Mouse (Mus musculus) lung, embryonic 16.5 days (tissue): Measurements from ENCODE around the gene Slc1a6. TPM values are rescaled to one million over a fixed set of nuclear protein-coding genes. Genes with fewer than 3 reads are reported as not detected.

Experiments
- ATAC-seq: fragments of 200-750 bp; cut with Nextera tagmentation; 2 replicates; pipeline ENCODE4 v1.8.0; 2017; ENCODE audit warnings: low read depth, mild to moderate bottlenecking, moderate library complexity
- H3K27ac ChIP-seq: fragments of 300-500 bp; sonication (generic); 2 replicates; pipeline ENCODE4 v1.5.1; 2014; ENCODE audit warnings: mild to moderate bottlenecking, control low read depth, low read length
- H3K27me3 ChIP-seq: fragments of 300-500 bp; sonication (generic); 2 replicates; pipeline ENCODE4 v1.6.1; 2014; ENCODE audit warnings: low read depth, low read length, mixed read lengths; ENCODE audit not compliant: control insufficient read depth, insufficient read depth
- H3K36me3 ChIP-seq: fragments of 300-500 bp; sonication (generic); 2 replicates; pipeline ENCODE4 v1.6.1; 2014; ENCODE audit warnings: low read length; ENCODE audit not compliant: control insufficient read depth, insufficient read depth
- H3K4me1 ChIP-seq: fragments of 300-500 bp; sonication (generic); replicated peaks from 2 replicates; pipeline ENCODE4 v1.6.1; 2014; ENCODE audit warnings: low read length, mixed read lengths; ENCODE audit not compliant: control insufficient read depth, insufficient read depth
- H3K4me2 ChIP-seq: fragments of 300-500 bp; sonication (generic); 2 replicates; pipeline ENCODE4 v1.6.1; 2014; ENCODE audit warnings: low read depth, low read length, control low read depth
- H3K4me3 ChIP-seq: fragments of 300-500 bp; sonication (generic); 2 replicates; pipeline ENCODE4 v1.5.1; 2014; ENCODE audit warnings: mild to moderate bottlenecking, low read length, control low read depth
- H3K9ac ChIP-seq: fragments of 300-500 bp; sonication (generic); 2 replicates; pipeline ENCODE4 v1.6.1; 2014; ENCODE audit warnings: low read length, control low read depth
- H3K9me3 ChIP-seq: fragments of 300-500 bp; sonication (generic); 2 replicates; pipeline ENCODE4 v1.6.1; 2016; ENCODE audit warnings: low read length; ENCODE audit not compliant: control insufficient read depth
- WGBS: fragments of 180-500 bp; shearing (Covaris S2); extraction: QIAGEN DNeasy Blood & Tissue Kit; methylation state at CpG from one replicate; pipeline ENCODE4 v1.1.7; 2014; 5-methylcytosine and 5-hydroxymethylcytosine counted together
- polyA plus RNA-seq: library from polyadenylated mRNA; unstranded; fragments of >200 nt; fragmentation: Nextera tagmentation; extraction: Ambion mirVana; gene quantifications from 2 replicates; pipeline ENCODE4 v1.2.1, GENCODE M21; 2015

The Slc1a6 gene
- polyA plus RNA-seq, 1 experiment from 2014 or later = 0.83 TPM

DNA sequence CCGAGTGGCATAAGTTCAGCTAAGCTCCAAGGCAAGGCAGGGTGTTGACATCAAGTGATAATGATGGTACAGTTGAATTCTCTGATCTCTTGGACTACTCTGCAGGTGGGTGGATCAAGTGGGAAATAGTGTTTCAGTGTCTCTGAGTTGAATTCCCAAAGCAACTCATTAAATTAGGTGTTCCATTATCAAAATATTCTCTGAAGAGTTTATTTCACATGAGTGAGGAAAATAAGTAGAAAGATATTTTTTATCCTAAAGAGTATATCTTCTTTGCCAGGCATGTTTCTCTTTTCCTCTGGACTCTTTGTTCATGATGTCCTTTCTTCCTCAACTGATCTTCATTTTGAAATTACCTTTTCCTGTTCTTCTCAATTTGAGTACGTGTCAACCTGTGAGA is 71.8 kb downstream of the Slc1a6 start, which contains the start of gene Olfr1356:
Gene Olfr1356, minus strand, starts transcription at position 101 of the 400 bp plus-strand sequence.
- Histone ChIP-seq H3K27me3 (no peaks in the 10 kb centered on the region), H3K9me3 (no peaks in the 10 kb centered on the region), H3K36me3 (no peaks in the 10 kb centered on the region), H3K9ac (no peak within 1 kb of the TSS), H3K4me1 (no peaks in the 10 kb centered on the region), H3K4me3 (no peak within 1 kb of the TSS), H3K27ac (no peak within 1 kb of the TSS), H3K4me2 (no peak within 1 kb of the TSS)
- no peak for ATAC-seq
- WGBS = 83% methylated on average over 2 of the region's 2 CpGs

Other genes starting within 250 kb of the Slc1a6 start
- 50.1 and 50.4 TPM in 2 replicates for gene Ilvbl, start 206.2 kb upstream of the Slc1a6 start, polyA plus RNA-seq
- 23.0 and 25.2 TPM in 2 replicates for gene Syde1, start 188.5 kb upstream of the Slc1a6 start, polyA plus RNA-seq
- not detected in 2 replicates for gene Olfr1357, start 162.4 kb upstream of the Slc1a6 start, polyA plus RNA-seq
- gene Casp14, start 62.2 kb upstream of the Slc1a6 start, polyA plus RNA-seq = 0.21 TPM in 1 of 2 replicates, not detected in the other
- gene Ccdc105, start 27.4 kb upstream of the Slc1a6 start, polyA plus RNA-seq = 0.16 TPM in 2 replicates
- gene Olfr1356, start 71.7 kb downstream of the Slc1a6 start, polyA plus RNA-seq = not detected in 2 replicates
- not detected in 2 replicates for gene Olfr1355, start 95.0 kb downstream of the Slc1a6 start, polyA plus RNA-seq
- not detected in 2 replicates for gene Olfr1354, start 132.7 kb downstream of the Slc1a6 start, polyA plus RNA-seq
- gene Olfr8, start 170.1 kb downstream of the Slc1a6 start, polyA plus RNA-seq = not detected in 2 replicates
- gene Olfr1353, start 182.8 kb downstream of the Slc1a6 start, polyA plus RNA-seq = not detected in 2 replicates
- gene Olfr1352, start 200.6 kb downstream of the Slc1a6 start, polyA plus RNA-seq = not detected in 2 replicates
- not detected in 2 replicates for gene Olfr1351, start 232.0 kb downstream of the Slc1a6 start, polyA plus RNA-seq
- not detected in 2 replicates for gene Olfr57, start 248.2 kb downstream of the Slc1a6 start, polyA plus RNA-seq